Mouse (Mus musculus) ZHBTc4 (cell line): ENCODE results near the gene Ccdc162.
"Not testable (repeated sequence)": the region's sequence is repeated elsewhere in the genome, so short reads cannot be mapped to it uniquely, and the experiment has no call there.

Experiments used
- DNase-seq: peaks from one replicate; pipeline ENCODE4 v3.0.0-alpha.2; 2011; ENCODE audit warnings: low read depth, low spot score

Ccdc162 gene

GRCm38 (mm10) chr10:41699669-41700068, 16.8 kb downstream of the Ccdc162 start:
- no peak for DNase-seq

DNA sequence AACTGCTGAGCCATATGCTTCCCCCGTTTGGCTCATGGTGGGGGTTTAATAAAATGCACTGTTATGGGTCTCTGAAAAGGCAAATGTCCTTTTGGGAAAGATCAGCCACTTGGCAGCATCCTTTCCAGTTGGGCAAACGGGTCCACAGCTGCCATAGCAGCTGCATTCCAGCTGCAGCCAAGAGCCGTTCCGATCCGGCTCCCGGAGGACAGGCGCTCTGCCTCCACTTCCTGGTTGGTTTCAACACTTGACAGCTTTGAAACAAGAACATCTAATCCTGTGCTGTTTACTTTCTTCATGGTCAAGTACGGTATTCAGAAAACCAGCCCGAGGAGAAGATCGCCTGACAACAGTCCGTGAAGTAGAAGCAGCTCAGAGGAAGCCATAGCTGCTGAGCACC, 19.4 kb downstream of the Ccdc162 start:
- DNase-seq, result no peak

- no peak for DNase-seq
Observed at GRCm38 (mm10) chr10:41690978-41691377, 25.5 kb downstream of the Ccdc162 start.

- DNase-seq, result peak; percentile 86
Observed at GRCm38 (mm10) chr10:41689941-41690887, 26.2 kb downstream of the Ccdc162 start.

DNA sequence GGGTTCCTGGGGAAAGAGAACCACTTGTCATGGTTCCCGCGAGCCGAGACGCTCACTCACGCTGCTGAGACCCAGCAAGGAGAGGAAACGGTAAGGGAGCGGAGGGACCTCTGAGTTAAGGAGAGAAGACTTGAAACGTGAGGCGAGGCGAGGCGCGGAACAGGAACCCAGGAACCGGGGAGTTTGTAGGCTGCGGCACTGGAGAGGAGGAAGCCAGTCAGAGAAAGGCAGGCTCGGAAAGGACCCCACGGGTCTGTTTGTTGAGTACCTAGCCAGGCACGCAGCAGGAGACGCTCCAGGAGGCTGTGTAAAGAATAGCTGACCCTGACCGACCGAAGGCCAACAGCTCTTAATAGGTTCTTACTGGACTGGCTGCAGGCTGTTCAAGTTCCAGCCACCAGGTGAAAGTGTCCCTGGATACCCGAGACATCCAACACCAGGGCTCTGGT, 31.9 kb downstream of the Ccdc162 start:
- DNase-seq, result peak; percentile 96

DNA sequence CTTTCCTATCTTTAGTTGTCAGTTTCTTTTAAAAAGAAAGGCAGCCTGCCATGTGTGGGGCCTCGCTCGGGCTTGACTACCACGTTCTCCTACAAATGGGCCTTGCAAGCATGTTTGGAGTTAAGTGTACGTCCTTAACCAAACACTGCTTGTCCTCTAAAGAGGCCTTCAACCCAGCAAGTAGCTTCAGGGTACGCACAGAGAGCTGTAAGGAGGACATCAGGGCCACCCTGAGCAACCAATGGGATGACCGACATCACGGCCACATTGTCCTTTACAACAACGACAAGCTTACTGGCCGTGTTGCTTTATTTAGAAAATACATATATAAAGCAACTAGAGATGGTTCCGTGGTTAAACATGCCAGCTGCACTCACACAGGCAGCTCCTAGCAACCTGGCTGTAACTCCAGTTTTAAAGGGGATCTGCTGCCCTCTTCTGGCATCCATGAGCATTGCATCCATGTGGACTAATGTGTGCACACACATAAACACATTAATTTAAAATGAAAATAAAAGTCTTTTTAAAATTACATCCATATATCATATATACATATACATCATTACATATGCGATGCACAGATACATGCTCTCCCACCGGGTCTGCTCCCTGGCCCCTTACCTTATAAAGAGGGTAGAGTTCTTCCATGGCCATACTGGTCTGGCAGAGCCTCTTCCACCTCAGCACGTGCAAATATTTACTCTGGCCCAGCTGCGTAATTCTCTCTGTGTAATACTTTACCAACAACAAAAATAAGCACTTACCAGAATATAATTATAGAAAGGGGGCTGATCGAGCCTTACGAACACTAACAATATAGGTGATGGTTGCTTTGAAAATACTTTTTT, 33.7 kb downstream of the Ccdc162 start:
- peak; percentile 82 for DNase-seq

DNA sequence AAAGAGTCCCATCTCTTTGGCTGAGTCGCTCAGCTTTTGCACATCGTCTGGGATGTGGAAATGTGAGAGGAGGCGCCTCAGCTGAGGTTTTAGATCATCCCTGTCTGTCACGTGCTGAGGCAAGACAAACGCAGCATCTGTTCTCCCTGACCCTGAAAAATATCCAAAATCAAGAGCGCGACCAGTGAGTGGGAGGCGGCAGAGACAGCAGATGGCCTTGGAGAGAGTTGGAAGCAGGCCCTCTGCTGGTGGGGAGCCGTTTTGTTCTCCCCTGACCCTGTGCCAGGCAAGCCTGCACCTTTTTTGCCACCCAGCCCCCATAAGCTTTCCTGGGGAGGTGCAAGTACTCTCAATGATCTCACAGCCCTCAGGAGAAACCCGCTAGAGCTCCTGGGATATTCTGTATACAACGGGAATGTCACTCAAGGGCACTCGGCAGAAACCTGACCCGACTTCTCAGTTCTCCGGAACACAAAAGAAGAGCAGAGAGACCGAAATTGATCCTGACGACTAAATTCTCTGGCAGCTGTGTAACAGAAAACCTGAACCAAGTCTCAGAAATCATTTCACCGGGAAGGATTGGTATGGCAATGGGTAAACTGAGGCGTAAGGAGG, 37.6 kb downstream of the Ccdc162 start:
- DNase-seq, result peak; percentile 83

DNA sequence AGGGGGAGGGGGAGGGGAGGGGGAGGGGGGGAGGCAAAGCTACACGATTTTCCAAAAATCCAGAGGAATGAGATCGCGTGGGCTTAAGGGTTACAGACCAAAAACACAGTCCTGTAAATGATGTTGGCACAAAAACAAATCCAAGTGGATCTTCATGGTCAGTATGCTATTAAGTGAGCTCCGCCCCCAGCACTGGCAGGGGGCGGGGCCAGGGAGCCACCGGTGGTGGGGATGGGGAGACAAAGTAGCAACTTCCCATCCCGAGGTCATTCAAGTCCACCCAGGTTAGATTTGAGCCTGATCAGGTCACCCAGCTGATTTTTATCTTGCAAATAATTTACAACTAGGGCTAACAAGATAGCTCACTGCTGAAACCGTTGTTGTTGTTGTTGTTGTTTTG, 39.0 kb downstream of the Ccdc162 start:
- peak; percentile 65 for DNase-seq

DNA sequence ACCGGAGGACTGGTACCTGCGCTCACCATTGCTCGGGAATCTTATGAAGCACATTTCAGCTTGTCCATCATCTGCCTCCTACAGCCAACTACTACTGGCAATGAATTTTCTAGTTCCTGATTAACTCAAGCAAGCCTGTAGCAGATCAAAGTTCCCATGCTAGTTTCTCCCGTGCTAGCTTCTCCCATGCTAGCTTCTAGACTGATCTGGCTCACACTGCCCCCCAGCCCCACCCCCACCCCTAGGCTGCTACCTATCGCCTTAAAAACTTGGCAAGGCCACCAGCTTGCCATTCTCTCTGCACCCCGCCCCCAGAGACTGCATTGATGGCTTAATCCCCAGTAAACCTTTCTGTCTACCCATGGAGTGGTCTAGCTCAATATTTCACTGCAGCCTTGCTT, 39.8 kb downstream of the Ccdc162 start:
- DNase-seq, result no peak

DNA sequence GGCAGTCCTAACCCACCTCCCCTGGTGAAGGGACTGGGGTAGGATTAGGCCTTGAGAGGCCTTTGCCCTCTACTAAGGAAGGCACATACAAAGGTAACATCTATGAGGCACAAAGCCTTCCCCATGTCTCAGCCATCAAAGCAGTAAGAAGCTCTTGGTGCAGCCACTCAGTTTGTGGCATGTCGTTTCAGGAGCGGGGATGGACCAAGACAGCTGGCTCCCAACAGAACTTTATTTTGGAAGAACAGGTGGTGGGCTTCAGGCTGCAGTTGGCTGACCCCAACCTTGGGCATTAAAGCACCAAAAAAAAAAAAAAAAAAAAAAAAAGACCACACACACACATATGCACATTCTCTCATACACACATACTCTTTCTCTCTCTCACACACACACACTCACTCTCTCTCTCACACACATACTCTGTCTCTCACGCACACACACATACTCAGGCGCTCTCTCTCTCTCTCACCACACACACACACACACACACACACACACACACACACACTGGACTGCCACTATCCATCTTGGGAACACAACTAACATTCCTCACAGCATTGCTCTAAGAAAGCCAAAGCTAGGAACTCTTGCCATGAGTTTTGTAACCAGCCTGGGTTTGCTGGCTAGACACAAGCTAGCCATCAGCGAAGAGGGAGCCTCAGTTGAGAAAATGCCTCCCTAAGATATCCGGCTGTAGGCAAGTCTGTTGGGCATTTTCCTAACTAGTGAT, 40.4 kb downstream of the Ccdc162 start:
- DNase-seq, result no peak

DNA sequence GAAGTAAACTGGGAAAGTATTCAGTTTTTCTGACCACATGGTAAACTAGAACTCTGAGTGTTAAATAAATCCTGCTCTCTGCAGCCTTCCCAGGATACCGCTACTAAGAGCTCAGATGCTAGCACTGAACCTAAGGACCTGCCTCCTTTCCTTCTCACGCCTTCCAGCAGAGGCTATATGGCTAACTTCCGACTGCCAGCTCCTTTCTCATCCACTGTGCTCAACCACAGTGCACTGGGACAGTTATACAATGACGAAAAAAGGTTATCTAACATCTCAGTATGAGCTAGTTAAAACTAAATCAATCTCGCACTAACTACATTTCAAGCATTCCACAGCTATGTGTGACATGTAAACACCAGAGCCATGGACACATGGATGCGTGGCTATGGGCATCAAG, 41.2 kb downstream of the Ccdc162 start:
- no peak for DNase-seq

DNA sequence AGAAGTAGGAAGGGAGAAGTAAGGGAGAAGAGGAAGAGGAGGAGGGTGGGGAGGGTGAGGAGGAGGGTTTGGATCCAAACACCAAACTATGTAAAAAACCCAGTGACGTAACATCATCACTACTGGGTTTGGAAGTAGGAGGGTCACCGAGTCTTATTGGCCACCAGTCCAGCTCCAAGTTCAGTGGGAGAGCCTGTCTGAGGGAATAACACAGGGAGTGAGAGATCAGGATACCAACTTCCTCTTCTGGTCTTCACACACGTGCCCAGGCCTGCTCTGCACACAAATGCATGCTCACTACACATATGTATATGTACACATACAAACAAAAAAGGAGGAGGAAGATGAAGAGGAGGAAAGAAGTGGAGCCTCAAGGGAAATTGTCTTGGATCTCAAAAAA, 42.1 kb downstream of the Ccdc162 start:
- no peak for DNase-seq

DNA sequence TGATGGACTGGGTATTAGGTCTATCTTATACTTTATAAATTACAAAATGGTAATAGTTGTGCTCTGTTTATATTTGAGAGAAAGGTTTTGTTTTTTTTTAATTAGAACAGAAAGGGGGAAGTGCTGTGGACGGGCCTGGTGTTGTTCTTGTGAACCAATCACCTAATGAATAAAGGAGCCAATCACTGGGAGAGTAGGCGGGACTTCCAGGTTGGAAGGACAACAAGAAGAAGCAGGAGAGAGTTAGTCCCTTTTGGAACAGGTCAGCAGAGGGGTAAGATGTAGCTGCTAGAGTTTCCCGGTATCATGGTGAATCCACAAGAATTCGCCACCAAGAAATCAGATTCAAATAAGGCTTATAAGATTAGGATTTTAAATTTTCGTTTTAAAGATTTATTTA, 46.2 kb downstream of the Ccdc162 start:
- DNase-seq, result peak; percentile 41

GRCm38 (mm10) chr10:41665498-41665897, 50.9 kb downstream of the Ccdc162 start:
- DNase-seq, result no peak

DNA sequence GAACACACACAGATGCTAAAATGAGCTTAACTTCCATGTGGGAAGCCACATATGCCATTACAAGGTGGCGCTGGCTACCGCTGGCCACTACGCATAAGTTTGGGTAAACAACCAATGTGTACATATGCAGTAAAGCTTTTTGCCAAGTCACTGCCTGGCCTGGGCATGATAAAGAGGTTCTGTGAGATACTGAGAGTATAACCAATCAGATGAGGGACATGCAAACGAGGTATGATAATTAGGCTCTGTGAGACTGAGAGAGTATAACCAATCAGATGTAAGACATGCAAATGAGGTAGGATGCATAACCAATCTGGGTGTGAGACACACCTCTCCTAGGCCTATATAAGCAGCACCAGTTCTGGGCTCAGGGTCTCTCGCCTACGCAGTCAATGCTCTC, 56.8 kb downstream of the Ccdc162 start:
- peak; percentile 36 for DNase-seq

DNA sequence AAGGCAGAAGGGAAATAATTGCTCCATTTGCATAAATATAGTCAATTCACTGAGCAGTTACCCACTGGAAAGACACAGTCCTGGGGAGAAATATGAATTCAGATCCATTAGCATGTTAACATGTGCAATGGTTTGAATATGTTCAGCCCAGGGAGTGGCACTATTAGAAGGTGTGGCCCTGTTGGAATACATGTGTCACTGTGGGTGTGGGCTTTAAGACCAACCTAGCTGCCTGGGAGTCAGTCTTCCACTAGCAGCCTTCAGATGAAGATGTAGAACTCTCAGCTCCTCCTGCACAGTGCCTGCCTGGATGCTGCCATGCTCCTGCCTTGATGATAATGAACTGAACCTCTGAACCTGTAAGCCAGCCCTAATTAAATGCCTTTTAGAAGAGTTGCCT, 60.8 kb downstream of the Ccdc162 start:
- not testable (repeated sequence) for DNase-seq

DNA sequence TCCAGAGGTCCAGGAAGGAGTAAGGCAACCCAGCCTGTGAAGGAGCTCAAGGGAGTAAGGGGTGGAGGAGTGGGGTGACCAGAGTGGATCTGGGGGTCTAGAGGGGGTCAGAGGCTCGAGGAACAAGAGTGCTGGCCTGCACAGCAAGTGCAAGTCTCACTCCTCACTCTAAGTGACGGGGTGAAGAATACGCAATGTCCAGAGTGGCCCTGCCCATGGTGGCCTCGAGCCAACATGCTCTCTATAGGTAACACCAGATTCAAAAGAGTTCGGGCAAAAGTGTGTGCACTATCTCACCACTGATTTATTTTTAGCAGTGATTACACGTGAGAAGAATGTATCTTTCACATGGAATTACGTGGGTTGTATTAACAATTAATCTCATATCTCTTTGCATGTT, 63.4 kb downstream of the Ccdc162 start:
- DNase-seq, result no peak

DNA sequence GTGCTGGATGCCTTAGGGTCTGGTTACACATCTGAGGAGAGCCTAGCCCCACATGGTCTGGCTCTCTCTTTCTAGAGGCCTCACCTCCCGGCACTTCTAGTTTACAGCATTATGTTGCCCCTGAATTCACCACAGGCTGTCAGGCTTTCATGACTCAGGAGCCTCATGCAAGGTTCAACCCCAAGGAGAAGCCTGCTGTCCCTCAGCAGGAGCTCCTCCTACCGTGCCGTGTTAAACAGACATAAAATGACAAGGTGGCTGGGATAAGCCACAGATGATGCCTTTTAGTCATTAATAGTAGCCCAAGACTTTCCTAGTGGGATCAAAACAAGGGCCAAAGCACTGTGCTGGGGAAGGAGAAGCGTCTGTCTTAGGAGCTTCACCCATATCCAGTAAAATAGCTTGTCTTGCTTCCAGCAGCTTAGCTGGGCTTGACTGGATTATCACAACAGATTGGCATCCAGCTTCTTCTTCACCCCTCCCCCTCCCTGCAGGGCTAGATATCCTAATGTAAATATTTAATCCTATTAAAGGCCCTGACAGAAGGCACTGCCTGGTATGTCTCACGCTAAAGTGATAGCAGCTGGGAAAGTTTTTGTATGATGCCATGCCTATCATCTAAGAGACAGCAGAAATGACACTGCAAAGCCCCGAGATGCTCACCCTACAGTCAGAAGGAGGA, 64.2 kb downstream of the Ccdc162 start:
- DNase-seq, result no peak

DNA sequence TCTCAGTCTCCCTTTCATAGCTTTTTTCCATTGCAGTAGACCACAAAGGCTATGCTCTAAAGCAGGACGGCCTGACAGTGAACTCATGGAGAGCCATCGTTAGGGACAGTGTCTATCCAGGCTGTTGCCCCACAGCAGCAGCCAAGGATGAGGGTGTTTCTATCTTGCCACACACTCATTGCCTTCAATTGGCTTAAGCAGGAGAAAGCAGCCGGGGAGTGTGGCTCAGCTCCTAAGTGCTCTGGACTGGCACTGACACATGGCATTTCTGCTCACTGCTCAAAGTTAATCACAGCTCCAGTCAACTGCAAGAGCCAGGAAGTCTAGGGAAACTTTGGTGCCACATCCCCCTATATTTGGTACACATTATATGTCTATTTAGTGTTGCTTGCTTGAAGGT, 64.9 kb downstream of the Ccdc162 start:
- no peak for DNase-seq

GRCm38 (mm10) chr10:41649186-41649585, 67.2 kb downstream of the Ccdc162 start:
- DNase-seq, result no peak

GRCm38 (mm10) chr10:41638776-41639175, 77.7 kb downstream of the Ccdc162 start:
- no peak for DNase-seq
